Mouse (Mus musculus): ENCODE measurements around the gene Stk19.
"Not testable (repeated sequence)": the region's sequence is repeated elsewhere in the genome, so short reads cannot be mapped to it uniquely, and the experiment has no call there.

- TF ChIP-seq POLR2A, CTCF (IDR thresholded peaks at IDR 0.05; ENCODE audit: extremely low read depth, insufficient read depth, low read length): not testable (repeated sequence)
These were observed 34.0 kb downstream of the Stk19 start for GRCm38 (mm10) chr17:34802756-34803155.

All from cortical plate, adult 2 months (tissue).